Mouse (Mus musculus) kidney, embryonic 14.5 days (tissue): ENCODE data around the gene Clasrp. TPM values are rescaled to one million over a fixed set of nuclear protein-coding genes. Genes with fewer than 3 reads are reported as not detected.

Experiments
- ATAC-seq: fragments of 200-750 bp; cut with Nextera tagmentation; 2 replicates; pipeline ENCODE4 v1.8.0; 2017; ENCODE audit warnings: moderate number of reproducible peaks, mild to moderate bottlenecking, moderate TSS enrichment, moderate library complexity; ENCODE audit not compliant: low FRiP score, low TSS enrichment
- H3K27ac ChIP-seq: fragments of 300-500 bp; sonication (generic); 2 replicates; pipeline ENCODE4 v1.5.1; 2014; ENCODE audit warnings: low read depth, mild to moderate bottlenecking, low read length, moderate library complexity, mixed read lengths
- H3K27me3 ChIP-seq: fragments of 300-500 bp; sonication (generic); 2 replicates; pipeline ENCODE4 v1.6.1; 2014; ENCODE audit warnings: mild to moderate bottlenecking, low read length; ENCODE audit not compliant: control insufficient read depth, insufficient read depth
- H3K36me3 ChIP-seq: fragments of 300-500 bp; sonication (generic); 2 replicates; pipeline ENCODE4 v1.6.1; 2014; ENCODE audit warnings: low read length, mixed read lengths; ENCODE audit not compliant: control insufficient read depth, insufficient read depth
- H3K4me1 ChIP-seq: fragments of 300-500 bp; sonication (generic); 2 replicates; pipeline ENCODE4 v1.6.1; 2014; ENCODE audit warnings: low read length, mixed read lengths; ENCODE audit not compliant: control insufficient read depth, insufficient read depth
- H3K4me2 ChIP-seq: fragments of 300-500 bp; sonication (generic); replicated peaks from 2 replicates; pipeline ENCODE4 v1.6.1; 2014; ENCODE audit warnings: low read depth, mild to moderate bottlenecking, low read length
- H3K4me3 ChIP-seq: fragments of 300-500 bp; sonication (generic); 2 replicates; pipeline ENCODE4 v1.5.1; 2014; ENCODE audit warnings: mild to moderate bottlenecking, low read length
- H3K9ac ChIP-seq: fragments of 300-500 bp; sonication (generic); 2 replicates; pipeline ENCODE4 v1.6.1; 2014; ENCODE audit warnings: low read depth, mild to moderate bottlenecking, low read length, moderate library complexity
- H3K9me3 ChIP-seq: fragments of 300-500 bp; sonication (generic); 2 replicates; pipeline ENCODE4 v1.6.1; 2016; ENCODE audit warnings: low read length; ENCODE audit not compliant: control insufficient read depth
- WGBS: fragments of 180-500 bp; shearing (Covaris S2); extraction: QIAGEN DNeasy Blood & Tissue Kit; methylation state at CpG from one replicate; pipeline ENCODE4 v1.1.7; 2014; 5-methylcytosine and 5-hydroxymethylcytosine counted together
- polyA plus RNA-seq: library from polyadenylated mRNA; unstranded; fragments of >200 nt; fragmentation: Nextera tagmentation; extraction: Ambion mirVana; gene quantifications from 2 replicates; pipeline ENCODE4 v1.2.1, GENCODE M21; 2014

Gene Clasrp
- polyA plus RNA-seq, 1 experiment from 2014 or later: 48.4 TPM

DNA sequence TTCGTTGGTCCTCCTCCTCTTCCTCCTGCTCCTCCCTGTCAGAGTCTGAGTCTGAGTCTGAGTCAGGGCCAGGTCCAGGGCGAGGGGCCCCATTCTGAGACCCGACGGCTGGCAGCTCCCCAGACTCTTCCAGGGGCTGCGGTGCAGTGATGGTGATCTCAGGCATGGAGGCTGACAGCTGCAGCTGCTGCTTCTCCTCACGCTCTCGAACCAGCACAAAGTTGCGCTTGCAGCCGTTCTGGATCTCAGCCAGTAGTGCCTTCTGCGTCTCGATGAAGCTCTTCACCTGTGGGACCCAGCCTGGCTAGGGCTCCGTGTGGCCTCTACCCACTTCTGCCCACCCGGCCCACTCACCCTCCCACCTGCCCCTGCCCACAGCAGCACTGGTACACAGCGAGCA is 72.0 kb downstream of the Clasrp start:
- H3K9me3 ChIP-seq: no peaks in the 10 kb centered on the region
- no peak overlapping the region for H3K27ac ChIP-seq
- no peak overlapping the region for H3K4me3 ChIP-seq
- H3K27me3 ChIP-seq: no peaks in the 10 kb centered on the region
- WGBS: 89% methylated on average over 14 of the region's 14 CpGs
- H3K36me3 ChIP-seq: peaks cover 61% of the 10 kb centered on the region
- no peak overlapping the region for H3K9ac ChIP-seq
- no peak overlapping the region for H3K4me2 ChIP-seq
- no peaks in the 10 kb centered on the region for H3K4me1 ChIP-seq
- ATAC-seq: no peak

DNA sequence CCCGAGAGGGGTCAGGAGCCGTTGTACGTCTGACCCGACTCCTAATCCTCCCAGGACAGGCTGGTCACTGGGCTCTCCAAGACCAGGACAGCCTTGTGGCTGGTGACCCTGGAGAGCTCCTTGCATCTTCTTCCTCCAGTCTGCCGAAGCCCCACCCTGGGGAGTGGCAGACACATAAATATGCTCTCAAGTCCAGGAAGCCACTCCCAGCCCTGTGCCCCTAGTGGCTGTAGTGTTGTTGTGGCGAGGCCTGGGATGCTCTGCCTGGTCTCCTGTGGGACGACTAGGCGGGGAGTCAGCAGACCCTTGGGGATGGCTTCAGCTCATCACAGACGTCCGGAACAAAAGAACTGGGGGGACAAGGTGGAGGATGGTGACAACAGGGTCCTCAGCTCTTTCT is 73.2 kb downstream of the Clasrp start:
- no peak overlapping the region for H3K27ac ChIP-seq
- no peak overlapping the region for H3K4me3 ChIP-seq
- no peaks in the 10 kb centered on the region for H3K4me1 ChIP-seq
- H3K9ac ChIP-seq: no peak overlapping the region
- no peak overlapping the region for H3K4me2 ChIP-seq
- peak; percentile 21; the same call in 1 of the 2 replicates for ATAC-seq
- 59% methylated on average over 10 of the region's 10 CpGs for WGBS
- peaks cover 61% of the 10 kb centered on the region for H3K36me3 ChIP-seq
- H3K9me3 ChIP-seq: no peaks in the 10 kb centered on the region
- H3K27me3 ChIP-seq: no peaks in the 10 kb centered on the region

Other genes with a start within 250 kb of the Clasrp start
- gene Cd3eap, start 245.0 kb downstream of the Clasrp start, polyA plus RNA-seq: 21.9 and 26.8 TPM in 2 replicates
- 5.4 and 7.8 TPM in 2 replicates for gene Ppp1r13l, start 244.7 kb downstream of the Clasrp start, polyA plus RNA-seq
- 11.9 and 12.6 TPM in 2 replicates for gene Ercc2, start 222.5 kb downstream of the Clasrp start, polyA plus RNA-seq
- gene Klc3, start 200.4 kb downstream of the Clasrp start, polyA plus RNA-seq: 5.7 and 6.7 TPM in 2 replicates
- gene Ckm, start 199.7 kb downstream of the Clasrp start, polyA plus RNA-seq: 0.20 and 0.69 TPM in 2 replicates
- 10.4 and 12.1 TPM in 2 replicates for gene Mark4, start 145.7 kb downstream of the Clasrp start, polyA plus RNA-seq
- gene Exoc3l2, start 141.2 kb downstream of the Clasrp start, polyA plus RNA-seq: 3.5 and 3.7 TPM in 2 replicates
- gene Bloc1s3, start 96.1 kb downstream of the Clasrp start, polyA plus RNA-seq: 1.4 and 2.4 TPM in 2 replicates
- 63.7 and 70.2 TPM in 2 replicates for gene Trappc6a, start 96.1 kb downstream of the Clasrp start, polyA plus RNA-seq
- gene Nkpd1, start 86.6 kb downstream of the Clasrp start, polyA plus RNA-seq: 0.13 and 0.27 TPM in 2 replicates
- 6.5 and 23.0 TPM in 2 replicates for gene Ppp1r37, start 41.4 kb downstream of the Clasrp start, polyA plus RNA-seq
- 0.33 and 0.68 TPM in 2 replicates for gene Zfp296, start 27.2 kb downstream of the Clasrp start, polyA plus RNA-seq
- gene Gemin7, start 26.9 kb downstream of the Clasrp start, polyA plus RNA-seq: 168 and 179 TPM in 2 replicates
- 7.3 and 9.3 TPM in 2 replicates for gene Relb, start 25.0 kb upstream of the Clasrp start, polyA plus RNA-seq
- 76.2 and 101 TPM in 2 replicates for gene Clptm1, start 60.5 kb upstream of the Clasrp start, polyA plus RNA-seq
- 1.0 and 1.2 TPM in 2 replicates for gene Apoc2, start 73.5 kb upstream of the Clasrp start, polyA plus RNA-seq
- gene Gm44805, start 76.9 kb upstream of the Clasrp start, polyA plus RNA-seq: not detected in 2 replicates
- gene Apoc4, start 77.0 kb upstream of the Clasrp start, polyA plus RNA-seq: 0.81 TPM in 1 of 2 replicates, not detected in the other
- 8.4 and 13.1 TPM in 2 replicates for gene Apoc1, start 88.2 kb upstream of the Clasrp start, polyA plus RNA-seq
- 175 and 184 TPM in 2 replicates for gene Apoe, start 94.7 kb upstream of the Clasrp start, polyA plus RNA-seq
- gene Tomm40, start 111.0 kb upstream of the Clasrp start, polyA plus RNA-seq: 159 and 177 TPM in 2 replicates
- gene Nectin2, start 146.0 kb upstream of the Clasrp start, polyA plus RNA-seq: 106 and 139 TPM in 2 replicates
- gene Bcam, start 166.5 kb upstream of the Clasrp start, polyA plus RNA-seq: 177 and 214 TPM in 2 replicates
- 4.7 and 7.3 TPM in 2 replicates for gene Cblc, start 192.3 kb upstream of the Clasrp start, polyA plus RNA-seq
- 3.5 and 4.2 TPM in 2 replicates for gene Bcl3, start 218.3 kb upstream of the Clasrp start, polyA plus RNA-seq
- gene Gm19345, start 247.5 kb upstream of the Clasrp start, polyA plus RNA-seq: 0.27 TPM in 1 of 2 replicates, not detected in the other